Mouse (Mus musculus) monocyte, adult 5-6 weeks (primary cell): ENCODE results near the gene Zcchc8. TPM values are rescaled to one million over a fixed set of nuclear protein-coding genes. Genes with fewer than 3 reads are reported as not detected.
"Not testable (repeated sequence)": the region's sequence is repeated elsewhere in the genome, so short reads cannot be mapped to it uniquely, and the experiment has no call there.

ENCODE experiments used
- ATAC-seq: fragments of 153-309, 156-312 bp; replicated peaks from 2 replicates; pipeline ENCODE4 v1.8.0; 2017; ENCODE audit warnings: mild to moderate bottlenecking; ENCODE audit not compliant: low TSS enrichment, insufficient number of reproducible peaks, severe bottlenecking, poor library complexity, low FRiP score
- total RNA-seq: library from RNA; stranded (forward); fragments of 200-1000, 200-491, 200-594 nt; gene quantifications from 3 replicates; pipeline ENCODE4 v1.2.3, GENCODE M21; 2017

Gene Zcchc8
- 85.0 to 187 TPM (median 163 TPM) in 3 replicates for total RNA-seq

GRCm38 (mm10) chr5:123720328-123721311 lies at the start of gene Zcchc8:
Gene Zcchc8 (minus strand): TSS chr5:123721100.
- ATAC-seq: peak; percentile 100

- ATAC-seq: not testable (repeated sequence)
These were observed 45.6 kb upstream of the Zcchc8 start for GRCm38 (mm10) chr5:123766455-123766854.

DNA sequence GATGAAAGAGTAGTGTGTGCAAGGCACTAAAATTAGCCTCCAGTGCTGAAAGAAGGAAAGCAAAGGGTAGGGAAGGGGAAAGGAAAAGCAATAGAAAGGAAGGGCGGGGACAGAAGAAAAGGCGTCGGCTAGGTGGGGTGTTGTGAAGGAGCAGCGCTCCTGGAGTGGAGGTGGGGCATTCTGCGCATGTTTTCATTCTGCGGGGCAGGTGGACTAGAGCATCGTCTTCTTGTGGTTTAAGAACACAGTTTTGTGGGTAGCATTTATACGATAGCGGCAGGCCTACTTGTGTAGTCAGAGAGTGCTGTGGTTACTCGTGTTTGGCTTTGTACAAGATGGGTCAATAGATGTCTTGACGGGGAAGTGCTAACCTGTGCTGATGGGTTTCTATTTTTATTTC lies 44.6 kb upstream of the Zcchc8 start:
- ATAC-seq: no peak

- peak; percentile 99 for ATAC-seq
These were observed 28.5 kb upstream of the Zcchc8 start, which contains the start of the genes Rsrc2 and Kntc1 for GRCm38 (mm10) chr5:123749065-123750064. Gene Rsrc2 (minus strand): TSS chr5:123749414. Gene Kntc1 (plus strand): TSS chr5:123749716.

DNA sequence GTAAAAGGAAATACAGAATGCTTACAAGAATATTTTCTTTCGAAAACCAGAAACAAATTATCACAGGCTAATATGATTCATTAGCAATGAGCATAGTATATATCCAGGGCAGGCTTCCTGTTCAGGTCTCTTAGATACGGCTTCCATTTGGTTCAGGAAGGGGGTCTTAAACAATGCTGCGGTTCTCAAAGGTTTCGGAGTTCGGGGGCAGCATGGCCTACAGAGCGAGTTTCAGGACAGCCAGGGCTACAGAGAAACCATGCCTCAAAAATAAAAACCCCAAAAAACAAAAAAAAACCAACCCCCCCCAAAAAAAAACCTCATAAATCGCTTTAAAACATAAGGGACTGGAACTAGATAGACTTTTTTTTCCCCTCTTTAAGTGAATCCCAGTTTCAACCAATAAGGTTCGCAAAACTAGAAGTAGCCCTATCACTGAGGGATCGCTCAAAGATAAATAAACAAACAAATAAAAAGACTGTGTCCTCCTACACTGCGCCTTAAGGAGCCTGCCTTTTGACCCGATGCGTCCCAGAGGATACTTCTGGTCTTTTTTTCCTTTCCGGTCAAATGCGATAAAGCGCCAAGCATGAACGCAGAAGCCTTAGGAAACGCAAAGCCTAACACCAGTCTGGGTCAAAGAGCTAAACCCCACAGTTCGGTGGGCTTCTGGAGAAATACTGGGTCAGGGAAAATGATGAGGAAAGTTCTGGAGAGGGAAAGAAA lies 27.6 kb upstream of the Zcchc8 start:
- 0 out of 2 replicates have a peak, but pooled peaks have one; percentile 1 for ATAC-seq

GRCm38 (mm10) chr5:123747604-123748003 lies 26.7 kb upstream of the Zcchc8 start:
- ATAC-seq: no peak

DNA sequence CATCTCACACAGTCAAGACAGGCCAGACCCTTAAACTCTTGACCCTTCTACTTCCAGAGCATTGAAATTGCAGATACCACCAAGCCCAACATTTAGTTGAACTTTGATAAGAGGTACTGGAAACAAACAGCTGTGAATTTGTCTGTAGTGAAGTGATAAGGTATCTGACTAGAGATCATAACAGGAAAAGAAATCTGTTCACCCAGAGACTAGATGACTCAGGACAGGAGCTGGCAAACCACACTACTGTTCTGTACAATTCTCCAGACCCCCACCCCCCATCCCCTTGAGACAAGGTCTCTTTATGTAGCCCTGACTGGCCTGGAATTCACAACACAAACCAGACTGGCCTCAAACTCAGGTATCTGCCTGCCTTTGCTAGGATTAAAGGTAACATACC lies 25.4 kb upstream of the Zcchc8 start:
- ATAC-seq: no peak

- ATAC-seq: no peak
These were observed 23.5 kb upstream of the Zcchc8 start for GRCm38 (mm10) chr5:123744358-123744757.

DNA sequence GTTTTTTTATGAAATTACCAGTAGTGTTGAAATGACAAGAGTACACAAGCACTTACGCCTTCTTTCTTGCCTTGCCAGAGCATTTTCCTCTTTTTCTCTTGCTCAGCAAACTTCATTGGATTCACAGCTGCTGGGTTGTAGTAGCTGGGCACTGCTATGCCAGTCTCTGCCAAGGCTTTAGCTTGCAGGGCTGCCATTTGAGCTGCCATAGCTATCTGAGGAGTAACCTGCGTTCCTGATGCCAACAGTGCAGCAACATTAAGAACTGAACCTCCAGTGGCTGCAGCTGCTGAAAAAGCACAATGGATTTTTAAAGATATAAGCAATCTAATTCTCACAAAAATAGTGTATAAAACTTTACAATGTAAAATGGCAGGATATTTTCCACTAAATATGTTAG lies 10.1 kb upstream of the Zcchc8 start:
- no peak for ATAC-seq

- not testable (repeated sequence) for ATAC-seq
These were observed 2.9 kb upstream of the Zcchc8 start for GRCm38 (mm10) chr5:123723816-123724215.

GRCm38 (mm10) chr5:123714622-123715021 lies 6.3 kb downstream of the Zcchc8 start:
- peak; percentile 42; the same call in 1 of the 2 replicates for ATAC-seq

GRCm38 (mm10) chr5:123713782-123714181 lies 7.1 kb downstream of the Zcchc8 start:
- peak; percentile 96 for ATAC-seq

GRCm38 (mm10) chr5:123709571-123709970 lies 11.3 kb downstream of the Zcchc8 start:
- no peak for ATAC-seq

GRCm38 (mm10) chr5:123708598-123708997 lies 12.3 kb downstream of the Zcchc8 start:
- ATAC-seq: no peak

DNA sequence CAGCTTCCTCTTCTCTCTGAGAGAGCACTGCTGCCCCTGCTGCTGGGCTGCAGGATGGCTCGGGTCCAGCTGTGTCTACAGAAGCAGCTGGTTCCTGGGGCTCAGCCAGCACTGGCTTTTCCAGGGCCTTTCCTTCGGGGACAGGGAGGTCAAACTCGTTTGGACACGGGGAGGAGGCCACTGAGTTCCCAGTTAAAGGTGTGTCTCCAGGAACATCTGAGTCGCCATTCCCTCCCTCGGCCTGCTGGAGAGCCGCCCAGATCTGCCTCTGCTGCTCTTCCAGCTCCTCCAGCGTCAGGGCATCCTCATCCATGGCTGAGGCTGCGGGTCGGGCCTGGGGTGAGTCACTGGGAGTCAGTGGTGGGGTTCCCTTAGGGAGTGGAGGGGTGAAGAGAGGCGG lies 20.3 kb downstream of the Zcchc8 start:
- no peak for ATAC-seq

DNA sequence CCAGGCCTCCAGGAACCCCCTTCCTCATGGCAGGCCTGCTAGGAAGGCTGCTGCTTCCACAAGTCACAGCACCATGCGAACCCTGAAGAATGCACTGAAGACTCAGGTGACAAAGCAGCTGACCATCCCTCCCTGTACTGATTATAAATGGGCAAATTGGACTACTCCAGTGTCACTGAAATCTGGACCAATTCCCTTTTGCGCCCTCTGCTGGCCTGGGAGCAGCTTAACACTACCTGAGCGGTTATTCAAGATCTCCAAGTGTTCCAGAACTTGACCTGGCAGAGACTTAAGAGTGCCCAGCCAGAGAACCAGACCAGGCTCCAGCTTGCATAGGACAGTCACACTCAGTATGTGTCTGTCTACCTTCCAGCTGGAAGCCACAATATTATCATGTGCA lies 21.7 kb downstream of the Zcchc8 start:
- ATAC-seq: peak; percentile 70

DNA sequence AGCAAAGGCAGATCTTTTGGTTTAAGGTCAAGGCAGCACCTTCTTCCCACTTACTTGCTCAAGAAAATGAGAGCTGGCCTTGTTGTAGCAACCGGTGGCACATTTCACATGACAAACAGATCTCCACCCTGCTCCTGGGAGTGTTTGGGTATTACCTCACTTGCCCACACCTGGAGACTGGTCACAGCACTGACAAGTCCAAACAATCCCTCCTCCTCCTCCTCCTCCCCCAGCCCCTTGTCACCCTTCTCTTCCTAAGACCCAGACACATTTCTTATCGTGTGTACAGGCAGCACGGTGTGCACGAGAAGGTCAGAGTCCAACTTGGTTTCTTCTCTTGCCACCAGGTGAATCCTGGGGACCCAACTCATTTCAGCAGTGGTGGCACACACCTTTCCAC lies 23.9 kb downstream of the Zcchc8 start:
- no peak for ATAC-seq

GRCm38 (mm10) chr5:123696244-123696643 lies 24.7 kb downstream of the Zcchc8 start:
- no peak for ATAC-seq
